Mouse (Mus musculus) liver, adult 2 months (tissue): ENCODE measurements around the gene Gata5. TPM values are rescaled to one million over a fixed set of nuclear protein-coding genes. Genes with fewer than 3 reads are reported as not detected.
A peak's percentile ranks its signal among the peaks of the same experiment; 100 is the strongest.

Source experiments
- DNase-seq: peaks from one replicate; pipeline ENCODE4 v3.0.0-alpha.2; 2011; ENCODE audit warnings: low read depth, low spot score; ENCODE audit errors: extremely low read depth
- H3K27ac ChIP-seq: fragments of 200-500 bp; replicated peaks from 2 replicates; pipeline ENCODE4 v1.5.1; 2012; ENCODE audit warnings: low read depth, mild to moderate bottlenecking, control low read depth, inconsistent platforms, low read length; ENCODE audit not compliant: insufficient read depth
- H3K27me3 ChIP-seq: fragments of 200-500 bp; 2 replicates; pipeline ENCODE4 v1.6.1; 2012; ENCODE audit warnings: mild to moderate bottlenecking, moderate library complexity, low read length, inconsistent platforms; ENCODE audit not compliant: control insufficient read depth, insufficient read depth
- H3K36me3 ChIP-seq: fragments of 200-500 bp; 2 replicates; pipeline ENCODE4 v1.6.1; 2012; ENCODE audit warnings: low read length, inconsistent platforms; ENCODE audit not compliant: control insufficient read depth, insufficient read depth
- H3K4me1 ChIP-seq: fragments of 200-500 bp; 2 replicates; pipeline ENCODE4 v1.6.1; 2011; ENCODE audit warnings: low read length; ENCODE audit not compliant: control insufficient read depth, insufficient read depth
- H3K4me3 ChIP-seq: fragments of 200-500 bp; 2 replicates; pipeline ENCODE4 v1.5.1; 2011; ENCODE audit warnings: low read depth, mild to moderate bottlenecking, control low read depth, low read length, moderate library complexity; ENCODE audit not compliant: insufficient read depth
- H3K79me2 ChIP-seq: fragments of 200-500 bp; 2 replicates; pipeline ENCODE4 v1.6.1; 2012; ENCODE audit warnings: inconsistent platforms, mild to moderate bottlenecking, low read length, moderate library complexity; ENCODE audit not compliant: control insufficient read depth, insufficient read depth
- H3K9ac ChIP-seq: fragments of 200-500 bp; 2 replicates; pipeline ENCODE4 v1.6.1; 2012; ENCODE audit warnings: low read depth, mild to moderate bottlenecking, control low read depth, inconsistent platforms, low read length
- CTCF ChIP-seq: fragments of 200-500 bp; IDR thresholded peaks from 2 replicates; pipeline ENCODE4 v1.5.1; 2011; ENCODE audit warnings: low read depth, low read length, control low read depth
- POLR2A ChIP-seq: fragments of 200-500 bp; IDR thresholded peaks from 2 replicates; pipeline ENCODE4 v1.6.1; 2011; ENCODE audit warnings: low read length, control low read depth; ENCODE audit not compliant: insufficient read depth; ENCODE audit errors: extremely low read depth
- WGBS: fragments of 180-500 bp; shearing (Covaris S2); methylation state at CpG from one replicate; pipeline ENCODE4 v1.1.7; 2018; 5-methylcytosine and 5-hydroxymethylcytosine counted together
- polyA plus RNA-seq: library from polyadenylated mRNA; depleted of rRNA; stranded (reverse); fragments of >200 nt; gene quantifications from 2 replicates; pipeline ENCODE4 v1.2.3, GENCODE M21; 2012
- total RNA-seq: library from RNA; depleted of rRNA; stranded (reverse); fragments of >200 nt; gene quantifications from 2 replicates; pipeline ENCODE4 v1.2.3, GENCODE M21; 2014

Gata5 gene
- total and polyA plus RNA-seq, 2 experiments: 0.09 TPM

- H3K27me3 ChIP-seq: no peaks in the 10 kb centered on the region
- TF ChIP-seq CTCF: no peak
- TF ChIP-seq POLR2A: no peak
- no peaks in the 10 kb centered on the region for H3K4me1 ChIP-seq
- H3K79me2 ChIP-seq: no peaks in the 10 kb centered on the region
- WGBS: 39% methylated on average over 2 of the region's 2 CpGs
- DNase-seq: no peak
- no peak overlapping the region for H3K4me3 ChIP-seq
- H3K9ac ChIP-seq: no peak overlapping the region
- no peaks in the 10 kb centered on the region for H3K36me3 ChIP-seq
- H3K27ac ChIP-seq: no peak overlapping the region
Observed at GRCm38 (mm10) chr2:180300252-180300651, 34.2 kb downstream of the Gata5 start.

GRCm38 (mm10) chr2:180292906-180293305 is 41.6 kb downstream of the Gata5 start:
- Histone ChIP-seq H3K36me3 (no peaks in the 10 kb centered on the region), H3K27me3 (no peaks in the 10 kb centered on the region; the same call in 1 of the 2 replicates), H3K27ac (no peak overlapping the region), H3K9ac (no peak overlapping the region), H3K79me2 (no peaks in the 10 kb centered on the region), H3K4me1 (no peaks in the 10 kb centered on the region), H3K4me3 (no peak overlapping the region)
- 93% methylated on average over 8 of the region's 8 CpGs for WGBS
- no peak for TF ChIP-seq CTCF
- TF ChIP-seq POLR2A: no peak
- DNase-seq: no peak

GRCm38 (mm10) chr2:180292026-180292425 is 42.5 kb downstream of the Gata5 start:
- 41% methylated on average over 4 of the region's 4 CpGs for WGBS
- H3K4me3 ChIP-seq: no peak overlapping the region
- no peaks in the 10 kb centered on the region; the same call in 1 of the 2 replicates for H3K27me3 ChIP-seq
- no peaks in the 10 kb centered on the region for H3K36me3 ChIP-seq
- TF ChIP-seq POLR2A (no peak), CTCF (no peak)
- H3K79me2 ChIP-seq: no peaks in the 10 kb centered on the region
- no peak overlapping the region for H3K9ac ChIP-seq
- H3K4me1 ChIP-seq: no peaks in the 10 kb centered on the region
- no peak for DNase-seq
- 0 out of 2 replicates have a peak overlapping the region, but pooled peaks have one; percentile 24 for H3K27ac ChIP-seq

GRCm38 (mm10) chr2:180291566-180291965 is 42.9 kb downstream of the Gata5 start:
- no peak for DNase-seq
- Histone ChIP-seq H3K27ac (0 out of 2 replicates have a peak overlapping the region, but pooled peaks have one; percentile 24), H3K36me3 (no peaks in the 10 kb centered on the region), H3K4me1 (no peaks in the 10 kb centered on the region), H3K9ac (no peak overlapping the region), H3K4me3 (no peak overlapping the region), H3K27me3 (no peaks in the 10 kb centered on the region; the same call in 1 of the 2 replicates), H3K79me2 (no peaks in the 10 kb centered on the region)
- 33% methylated on average over 5 of the region's 5 CpGs for WGBS
- TF ChIP-seq POLR2A: no peak

- Histone ChIP-seq H3K4me1 (no peaks in the 10 kb centered on the region), H3K27me3 (no peaks in the 10 kb centered on the region; the same call in 1 of the 2 replicates), H3K27ac (no peak overlapping the region), H3K79me2 (no peaks in the 10 kb centered on the region), H3K4me3 (no peak overlapping the region), H3K9ac (no peak overlapping the region), H3K36me3 (no peaks in the 10 kb centered on the region)
- TF ChIP-seq CTCF: no peak
- no peak for TF ChIP-seq POLR2A
- DNase-seq: no peak
- WGBS: 64% methylated on average over 6 of the region's 6 CpGs
Observed at GRCm38 (mm10) chr2:180290503-180290902, 44.0 kb downstream of the Gata5 start.

GRCm38 (mm10) chr2:180289440-180290108 is 44.9 kb downstream of the Gata5 start, which contains the start of gene Rbbp8nl:
Gene Rbbp8nl, minus strand, starts transcription at chr2:180289879.
- no peaks in the 10 kb centered on the region for H3K4me1 ChIP-seq
- no peaks in the 10 kb centered on the region; the same call in 1 of the 2 replicates for H3K27me3 ChIP-seq
- no peak for TF ChIP-seq CTCF
- no peak for TF ChIP-seq POLR2A
- no peak within 1 kb of the TSS for H3K4me3 ChIP-seq
- H3K9ac ChIP-seq: no peak within 1 kb of the TSS
- DNase-seq: no peak
- H3K27ac ChIP-seq: no peak within 1 kb of the TSS
- H3K36me3 ChIP-seq: no peaks in the 10 kb centered on the region
- 77% methylated on average over 16 of the region's 16 CpGs for WGBS
- no peaks in the 10 kb centered on the region for H3K79me2 ChIP-seq
